In the genomic region with DNA sequence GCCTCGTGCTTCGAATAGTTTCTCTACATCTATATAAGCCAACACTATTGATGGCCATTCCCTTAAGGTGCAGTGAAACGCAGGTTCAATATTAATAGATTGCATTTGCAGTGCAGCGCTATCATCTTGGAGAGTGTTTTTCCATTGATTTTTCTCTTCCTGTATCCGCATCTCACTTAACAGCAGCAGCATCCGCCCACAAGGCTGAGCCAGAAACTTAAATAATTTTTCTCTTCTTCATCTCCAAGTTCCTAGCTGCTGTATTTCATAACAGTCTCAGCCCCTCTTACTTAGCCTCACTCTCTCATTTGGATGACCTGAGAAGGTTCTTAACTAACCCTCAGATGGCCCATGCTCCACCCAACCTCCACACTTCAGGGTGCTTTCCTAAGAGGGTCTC, we compare ENCODE assay signal across 12 mouse cellular contexts. TPM values are rescaled to one million over a fixed set of nuclear protein-coding genes. Genes with fewer than 3 reads are reported as not detected.
"Had no signal": no experiment of that assay in that cellular context is flagged by ENCODE, and none has a peak within 500 bp of the region (broad histone marks: within the 10 kb centered on the region; RNA-seq: fewer than 3 reads in every experiment).

No protein-coding gene starts in this region.

- ATAC-seq: liver, postnatal 0 days; lung, postnatal 0 days; midbrain, embryonic 13.5 days; midbrain, embryonic 15.5 days had no signal

- DNase-seq: liver, postnatal 0 days; lung, adult 2 months; lung, postnatal 14 days; lung, postnatal 36 days; thymus, adult 18-20 months; thymus, postnatal 14 days; thymus, postnatal 36 days had no signal

RNA-seq across cellular contexts. Expression of a gene that starts 20.7 kb away (rescaled TPM):
- total RNA-seq: megakaryocyte progenitor cell, adult 5-6 weeks had no signal

RNA-seq across cellular contexts. Expression of a gene that starts 53.5 kb away (rescaled TPM):
- total RNA-seq: neutrophil, adult 5-6 weeks had no signal
